Mouse (Mus musculus) heart, postnatal 0 days (tissue): ENCODE measurements around the gene Lrrc28.

Experiments
- CTCF ChIP-seq: IDR thresholded peaks from 2 replicates; pipeline ENCODE4 v1.5.1; 2016; ENCODE audit warnings: antibody characterized with exemption, control low read depth, low read depth
- EP300 ChIP-seq: IDR thresholded peaks from 2 replicates; pipeline ENCODE4 v1.6.1; 2016; ENCODE audit warnings: antibody characterized with exemption, low read depth

- TF ChIP-seq CTCF (no peak), EP300 (no peak)
Observed at GRCm38 (mm10) chr7:67588743-67589142, 56.3 kb downstream of the Lrrc28 start.
